In the genomic region with DNA sequence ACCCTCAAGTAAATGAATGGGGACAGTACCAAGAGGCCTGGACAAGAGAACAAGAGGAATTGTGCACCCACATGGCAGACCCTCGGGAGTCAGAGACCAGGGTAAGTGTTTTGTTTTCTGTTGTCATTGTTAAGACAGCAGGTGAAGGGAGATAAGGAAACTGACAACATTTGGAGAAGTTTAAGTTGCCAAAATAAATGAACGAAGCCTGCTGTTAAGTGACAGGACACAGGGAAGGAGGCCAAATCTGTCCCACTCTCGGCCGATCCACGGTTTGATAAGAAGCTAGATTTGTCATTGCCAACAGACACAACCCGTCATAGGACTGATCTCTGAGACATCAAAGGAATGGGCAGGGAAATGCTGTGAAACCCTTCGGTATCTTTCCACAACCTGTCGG, we compare ENCODE assay signal across 27 mouse cellular contexts.
A peak's percentile ranks its signal among the peaks of the same experiment; 100 is the strongest.
DNase-seq lines count a peak whose midpoint lies in the region; ATAC-seq and TF ChIP-seq lines count a peak whose summit lies in the region.
"Had no signal": no experiment of that assay in that cellular context is flagged by ENCODE, and none has a peak within 500 bp of the region (broad histone marks: within the 10 kb centered on the region; RNA-seq: fewer than 3 reads in every experiment).

No protein-coding gene starts in this region.

- no peak for TF ChIP-seq POLR2A in kidney, adult 2 months (IDR thresholded peaks at IDR 0.05; ENCODE audit: low read depth, low read length)

- DNase-seq in heart, adult 11 months, result peak; percentile 72
- no peak for DNase-seq in yolk sac, embryonic 10.5 days (ENCODE audit: low spot score)
- DNase-seq in kidney, adult 2 months, result no peak
- DNase-seq: adrenal gland, adult 8-10 months; adrenal gland, postnatal 14 days; adrenal gland, postnatal 36 days; B cell, adult 2 months; cerebellum, adult 11-12 months; cerebellum, adult 2 months; cerebellum, adult 9-10 months; cerebellum, postnatal 10 days; cerebellum, postnatal 25 days; embryo, embryonic 11 days had no signal

- TF ChIP-seq CTCF in kidney, adult 2 months (conservative IDR thresholded peaks at IDR 0.05; ENCODE audit: insufficient read depth, insufficient read length, low read depth, low read length), result no peak

- H3K9me3 ChIP-seq in heart, embryonic 12.5 days (replicated peaks), result no peaks in the 10 kb centered on the region
- H3K9me3 ChIP-seq: embryonic facial prominence, embryonic 13.5 days; embryonic facial prominence, embryonic 15.5 days; forebrain, embryonic 12.5 days had no signal

- no peak for ATAC-seq in heart, embryonic 12.5 days (ENCODE audit: insufficient number of reproducible peaks, low FRiP score)
- peak; percentile 50 for ATAC-seq in common myeloid progenitor, adult 5-6 weeks (replicated peaks; ENCODE audit: low read depth, poor library complexity, severe bottlenecking)
- ATAC-seq in megakaryocyte-erythroid progenitor cell, adult 5-6 weeks (replicated peaks; ENCODE audit: low FRiP score, low TSS enrichment, poor library complexity, severe bottlenecking), result peak; percentile 72
- ATAC-seq: activated CD4-positive, CD25-positive, alpha-beta regulatory T cell, adult 4 months; CD4-positive, CD25-positive, alpha-beta regulatory T cell, adult 4 months; forebrain, embryonic 14.5 days; forebrain, embryonic 16.5 days; Patski had no signal

- 14% methylated on average over 8 of the region's 8 CpGs for WGBS in heart, embryonic 12.5 days
- 63% methylated on average over 8 of the region's 8 CpGs for WGBS in kidney, adult 2 months

- no peak overlapping the region for H3K27ac ChIP-seq in heart, embryonic 12.5 days (ENCODE audit: poor library complexity, severe bottlenecking)
- no peak overlapping the region for H3K27ac ChIP-seq in kidney, adult 2 months (ENCODE audit: insufficient read depth, low read depth, low read length)
- H3K27ac ChIP-seq: embryonic facial prominence, embryonic 13.5 days; embryonic facial prominence, embryonic 15.5 days; forebrain, embryonic 10.5 days; forebrain, embryonic 12.5 days had no signal

- H3K4me3 ChIP-seq in heart, embryonic 12.5 days, result no peak overlapping the region
- no peak overlapping the region for H3K4me3 ChIP-seq in kidney, adult 2 months (ENCODE audit: insufficient read depth, low read depth, low read length)
- H3K4me3 ChIP-seq: embryonic facial prominence, embryonic 13.5 days; embryonic facial prominence, embryonic 15.5 days; erythroblast, embryonic 14.5 days; forebrain, embryonic 10.5 days; forebrain, embryonic 12.5 days had no signal

- no peaks in the 10 kb centered on the region for H3K36me3 ChIP-seq in heart, embryonic 12.5 days
- no peaks in the 10 kb centered on the region for H3K36me3 ChIP-seq in kidney, adult 2 months (ENCODE audit: control insufficient read depth, insufficient read depth, low read length)
- H3K36me3 ChIP-seq: embryonic facial prominence, embryonic 13.5 days; embryonic facial prominence, embryonic 15.5 days; forebrain, embryonic 10.5 days; forebrain, embryonic 12.5 days had no signal

- no peaks in the 10 kb centered on the region for H3K4me1 ChIP-seq in heart, embryonic 12.5 days (replicated peaks)
- no peaks in the 10 kb centered on the region for H3K4me1 ChIP-seq in kidney, adult 2 months (ENCODE audit: control insufficient read depth, insufficient read depth, low read length)

- H3K4me2 ChIP-seq in heart, embryonic 12.5 days, result no peak overlapping the region
- H3K4me2 ChIP-seq: embryonic facial prominence, embryonic 13.5 days; embryonic facial prominence, embryonic 15.5 days; forebrain, embryonic 12.5 days had no signal

- H3K9ac ChIP-seq in heart, embryonic 12.5 days, result no peak overlapping the region
- H3K9ac ChIP-seq: embryonic facial prominence, embryonic 13.5 days; embryonic facial prominence, embryonic 15.5 days; forebrain, embryonic 12.5 days had no signal

- H3K27me3 ChIP-seq in heart, embryonic 12.5 days (replicated peaks), result 0 out of 2 replicates have a peak, but pooled peaks cover 4% of the 10 kb centered on the region
- H3K27me3 ChIP-seq in kidney, adult 2 months (replicated peaks; ENCODE audit: control insufficient read depth, insufficient read depth, low read length), result no peaks in the 10 kb centered on the region
- H3K27me3 ChIP-seq: CH12.LX; embryonic facial prominence, embryonic 13.5 days; embryonic facial prominence, embryonic 15.5 days; Patski had no signal
